Mouse (Mus musculus) olfactory bulb, adult 2 months (tissue): ENCODE measurements around the gene Pik3r1.

Source experiments
- CTCF ChIP-seq: fragments of 200-500 bp; IDR thresholded peaks from 2 replicates; pipeline ENCODE4 v1.5.1; 2012; ENCODE audit warnings: low read depth, mild to moderate bottlenecking, low read length, moderate library complexity; ENCODE audit not compliant: insufficient read depth
- POLR2A ChIP-seq: fragments of 200-500 bp; IDR thresholded peaks from 2 replicates; pipeline ENCODE4 v1.6.1; 2012; ENCODE audit warnings: mild to moderate bottlenecking, low read depth, low read length, moderate library complexity; ENCODE audit not compliant: insufficient read depth

- TF ChIP-seq POLR2A = no peak
- TF ChIP-seq CTCF = no peak
Measured at GRCm38 (mm10) chr13:101799318-101799717, 31.3 kb upstream of the Pik3r1 start.
